Mouse (Mus musculus) brown adipose tissue, adult 24 weeks (tissue): Measurements from ENCODE around the gene Htr2a. TPM values are rescaled to one million over a fixed set of nuclear protein-coding genes. Genes with fewer than 3 reads are reported as not detected.

Experiments
- H3K27ac ChIP-seq: fragments of 200-500 bp; replicated peaks from 2 replicates; pipeline ENCODE4 v1.5.1; 2012; ENCODE audit warnings: low read depth, mild to moderate bottlenecking, low read length
- H3K4me1 ChIP-seq: fragments of 200-500 bp; 2 replicates; pipeline ENCODE4 v1.6.1; 2012; ENCODE audit warnings: low read length, mixed read lengths; ENCODE audit not compliant: control insufficient read depth, insufficient read depth, insufficient read length
- H3K4me3 ChIP-seq: fragments of 200-500 bp; 2 replicates; pipeline ENCODE4 v1.5.1; 2012; ENCODE audit warnings: low read depth, mild to moderate bottlenecking, low read length, moderate library complexity; ENCODE audit not compliant: insufficient read depth
- polyA plus RNA-seq: library from polyadenylated mRNA; stranded (reverse); fragments of >200 nt; gene quantifications from 2 replicates; pipeline ENCODE4 v1.2.4, GENCODE M21; 2012; ENCODE audit not compliant: missing spikeins, insufficient read depth, insufficient read length

Gene Htr2a
- polyA plus RNA-seq, 1 experiment: not detected

DNA sequence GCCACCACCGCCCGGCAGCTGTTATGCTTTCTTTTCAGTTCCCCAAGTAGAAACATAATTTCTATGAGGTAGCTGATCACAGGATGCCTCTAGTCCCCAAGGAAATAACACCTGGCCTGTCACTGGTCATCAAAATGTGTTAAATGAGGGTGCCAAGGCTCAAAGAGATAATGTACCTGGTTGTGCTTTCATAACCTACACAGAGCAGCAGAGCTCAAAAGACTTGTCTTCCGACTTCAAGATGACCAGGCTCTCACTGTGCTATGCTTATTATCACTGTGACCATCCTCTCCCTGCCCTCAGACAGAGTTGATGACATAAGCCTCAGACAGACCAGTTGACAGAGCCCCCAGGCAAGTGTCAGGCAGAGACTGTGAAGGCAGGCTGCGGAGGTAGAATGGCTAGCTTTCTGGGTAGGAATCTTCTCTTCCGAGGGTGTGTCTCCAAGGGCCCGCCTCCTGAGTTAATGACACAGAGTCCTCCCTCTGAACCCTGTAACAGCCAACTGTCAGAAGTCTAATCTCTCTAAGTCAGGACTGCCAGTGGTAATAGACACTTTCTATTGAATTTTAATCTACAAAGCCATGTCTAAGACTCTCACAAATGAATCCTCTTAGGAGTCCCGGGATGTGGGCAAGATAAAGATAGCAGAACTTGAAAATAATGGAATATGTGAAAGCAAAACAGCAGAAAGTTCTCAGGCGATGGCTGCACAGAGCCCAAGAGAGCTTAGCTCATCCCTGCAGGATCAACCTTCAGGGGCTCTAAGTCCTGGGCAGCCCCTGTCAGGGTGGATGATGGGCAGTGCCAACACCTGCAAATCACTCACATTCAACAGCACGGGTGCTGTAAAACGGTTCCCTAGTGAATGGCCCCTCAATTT lies 31.7 kb downstream of the Htr2a start:
- H3K27ac ChIP-seq: no peak overlapping the region

DNA sequence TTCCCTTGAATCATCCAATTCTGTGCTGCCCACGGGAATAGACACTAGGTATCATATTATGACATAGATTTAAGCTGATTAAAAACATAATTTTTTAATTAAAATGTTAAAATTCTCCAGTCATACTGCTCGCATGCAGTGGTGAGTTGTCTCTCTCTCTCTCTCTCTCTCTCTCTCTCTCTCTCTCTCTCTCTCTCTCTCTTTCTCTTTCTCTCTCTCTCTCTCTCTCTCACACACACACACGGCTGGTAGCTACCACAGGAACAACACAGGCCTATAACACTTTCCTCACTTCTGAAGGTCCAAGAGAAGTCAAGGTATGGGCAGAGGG lies 32.3 kb downstream of the Htr2a start:
- Histone ChIP-seq H3K4me1 (no peaks in the 10 kb centered on the region), H3K27ac (no peak overlapping the region), H3K4me3 (no peak overlapping the region)

More for the DNA sequence above, 31.7 kb downstream of the Htr2a start:
- Histone ChIP-seq H3K4me3 (no peak overlapping the region), H3K4me1 (no peaks in the 10 kb centered on the region)

DNA sequence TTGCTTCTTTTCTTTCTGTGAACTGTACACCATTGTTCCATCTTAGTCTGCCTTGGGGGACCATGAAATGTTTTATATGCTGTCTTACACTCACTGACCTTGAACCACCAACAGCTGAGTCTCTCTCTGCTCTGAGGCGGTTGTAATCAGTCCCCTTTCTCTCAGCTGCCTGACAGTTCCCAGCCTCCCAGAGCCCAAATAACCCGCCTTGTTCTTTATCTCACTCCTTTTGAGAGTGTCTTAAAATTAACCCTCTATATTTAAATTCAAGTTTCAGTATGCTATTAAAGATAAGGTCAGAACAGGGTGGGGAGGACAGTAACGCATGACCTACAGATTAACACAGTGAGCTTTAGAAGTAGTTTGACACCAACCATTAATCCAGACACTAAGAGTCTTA lies 32.9 kb downstream of the Htr2a start:
- Histone ChIP-seq H3K27ac (no peak overlapping the region), H3K4me3 (no peak overlapping the region)

DNA sequence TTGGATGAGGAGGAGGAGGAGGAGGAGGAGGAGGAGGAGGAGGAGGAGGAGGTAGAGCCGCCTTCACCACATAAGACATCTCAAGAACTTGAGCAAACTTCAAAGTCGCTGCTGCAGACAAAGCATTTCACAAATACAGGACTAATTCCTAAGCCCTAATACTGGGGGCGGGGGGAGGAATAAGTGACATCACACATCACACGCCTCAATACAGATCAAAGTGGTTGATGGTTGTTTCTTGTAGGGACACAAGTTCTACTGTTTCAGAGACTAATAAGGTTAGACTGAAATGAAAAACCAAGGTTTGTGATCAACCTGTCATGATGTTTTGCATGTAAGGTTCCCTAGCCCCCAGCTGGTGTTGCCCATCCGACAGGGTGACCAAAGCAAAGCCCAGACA lies 39.2 kb downstream of the Htr2a start:
- H3K4me3 ChIP-seq: no peak overlapping the region
- H3K27ac ChIP-seq: no peak overlapping the region
- no peaks in the 10 kb centered on the region for H3K4me1 ChIP-seq

More for the DNA sequence above, 32.9 kb downstream of the Htr2a start:
- H3K4me1 ChIP-seq: no peaks in the 10 kb centered on the region

DNA sequence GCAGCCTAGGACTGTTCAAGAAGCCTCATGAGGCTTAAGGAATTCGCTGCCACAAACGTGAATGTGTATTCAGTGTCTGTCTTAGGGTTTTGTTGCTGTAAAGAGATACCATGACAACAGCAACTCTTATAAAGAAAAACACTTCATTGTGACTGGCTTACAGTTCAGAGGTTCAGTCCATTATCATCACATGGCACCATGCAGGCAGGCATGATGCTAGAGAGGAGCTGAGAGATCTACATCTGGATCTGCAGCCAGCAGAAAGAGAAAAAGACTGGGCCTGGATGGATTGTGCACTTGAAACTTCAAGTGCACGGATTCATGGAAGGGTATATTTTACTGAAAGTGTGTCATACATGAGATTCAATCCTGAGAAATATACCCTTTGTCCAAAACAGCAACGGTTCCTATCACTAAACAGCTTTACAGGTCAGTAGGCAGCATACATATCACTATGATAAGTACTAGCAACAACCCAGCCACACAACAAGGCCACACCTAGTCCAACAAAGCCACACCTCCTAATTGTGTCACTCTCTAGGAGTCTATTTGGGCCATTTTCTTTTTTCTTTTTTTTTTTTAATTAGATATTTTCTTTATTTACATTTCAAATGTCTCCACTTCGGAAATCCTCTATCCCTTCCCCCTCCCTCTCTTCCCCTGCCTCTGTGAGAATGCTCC lies 43.8 kb downstream of the Htr2a start:
- H3K27ac ChIP-seq: no peak overlapping the region
- no peaks in the 10 kb centered on the region for H3K4me1 ChIP-seq
- no peak overlapping the region for H3K4me3 ChIP-seq

DNA sequence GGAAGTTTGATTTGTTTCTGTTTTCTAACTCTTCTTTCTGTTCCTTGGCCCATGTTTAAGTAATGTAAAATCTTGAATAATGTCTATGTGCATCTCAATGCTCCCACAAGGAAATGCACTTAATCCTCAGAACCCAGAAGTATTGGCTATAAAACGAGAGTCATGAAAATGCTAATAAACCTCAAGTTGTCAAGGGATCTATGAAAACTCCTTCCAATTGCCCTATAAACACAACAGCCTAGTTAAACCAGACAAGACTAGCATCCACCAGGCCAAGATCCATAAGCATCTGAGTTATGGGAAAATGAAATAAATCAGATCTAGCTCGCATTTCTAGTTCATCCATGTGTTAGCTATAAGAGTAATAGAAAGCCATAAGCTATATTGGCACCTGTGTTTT lies 51.3 kb downstream of the Htr2a start:
- no peak overlapping the region for H3K27ac ChIP-seq

DNA sequence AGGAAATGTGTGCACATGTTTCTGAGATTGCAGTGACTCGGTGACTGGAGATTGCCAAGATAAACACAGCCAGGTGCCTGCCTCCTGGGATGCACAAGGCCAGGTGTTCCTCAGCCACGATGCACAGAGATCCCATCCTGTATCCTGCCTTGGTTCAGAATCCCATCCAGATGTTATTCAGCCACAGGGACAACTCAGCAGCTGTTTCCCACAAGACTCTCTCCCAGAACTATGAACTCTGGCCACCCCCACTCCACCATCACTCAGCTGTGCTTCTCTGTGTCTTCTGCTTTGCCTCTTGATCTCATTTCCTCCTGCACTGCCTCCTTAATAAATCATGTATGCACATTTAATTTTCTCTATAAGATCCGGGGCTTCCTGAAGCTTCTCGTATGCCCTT lies 56.1 kb downstream of the Htr2a start:
- Histone ChIP-seq H3K27ac (no peak overlapping the region), H3K4me3 (no peak overlapping the region), H3K4me1 (no peaks in the 10 kb centered on the region)

More for the DNA sequence above, 51.3 kb downstream of the Htr2a start:
- no peak overlapping the region for H3K4me3 ChIP-seq
- no peaks in the 10 kb centered on the region for H3K4me1 ChIP-seq

DNA sequence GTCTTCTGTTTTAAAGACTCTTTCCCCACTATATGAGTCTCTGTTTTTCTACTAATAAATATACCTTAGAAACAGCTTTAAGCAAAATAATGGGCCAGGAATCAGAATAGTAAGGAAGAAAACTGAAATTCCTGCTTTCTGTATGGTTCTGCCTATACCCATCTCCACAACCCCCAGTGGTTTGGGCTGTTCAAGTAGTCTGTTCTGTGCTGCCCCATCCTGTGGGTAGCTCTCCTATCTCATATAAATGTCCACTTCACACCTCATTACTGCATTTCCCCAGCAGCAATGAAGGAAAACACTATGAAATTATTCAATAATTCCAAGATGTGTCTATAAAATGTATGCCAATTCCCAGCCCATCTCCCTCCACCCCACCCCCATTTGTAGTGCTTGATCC lies 56.8 kb downstream of the Htr2a start:
- H3K4me1 ChIP-seq: no peaks in the 10 kb centered on the region
- H3K27ac ChIP-seq: no peak overlapping the region
- H3K4me3 ChIP-seq: no peak overlapping the region

DNA sequence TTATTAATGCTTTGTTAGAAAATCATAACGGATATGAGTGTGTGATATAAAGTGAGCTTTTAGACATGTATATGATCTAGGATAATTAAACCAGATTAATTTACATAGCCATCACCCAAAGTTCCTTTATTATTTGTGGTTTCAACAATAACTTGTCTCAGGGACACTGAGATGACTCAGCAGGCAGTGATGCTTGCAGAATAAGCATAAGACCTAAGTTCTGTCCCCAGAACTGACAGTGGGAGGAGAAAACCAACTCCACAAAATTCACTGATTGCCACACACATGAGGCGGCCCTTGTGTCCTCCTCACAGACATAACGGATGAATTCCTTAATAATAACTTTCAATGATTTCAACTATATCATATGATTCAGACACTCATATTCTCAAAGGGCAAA lies 58.6 kb downstream of the Htr2a start:
- no peaks in the 10 kb centered on the region for H3K4me1 ChIP-seq
- no peak overlapping the region for H3K27ac ChIP-seq
- H3K4me3 ChIP-seq: no peak overlapping the region

DNA sequence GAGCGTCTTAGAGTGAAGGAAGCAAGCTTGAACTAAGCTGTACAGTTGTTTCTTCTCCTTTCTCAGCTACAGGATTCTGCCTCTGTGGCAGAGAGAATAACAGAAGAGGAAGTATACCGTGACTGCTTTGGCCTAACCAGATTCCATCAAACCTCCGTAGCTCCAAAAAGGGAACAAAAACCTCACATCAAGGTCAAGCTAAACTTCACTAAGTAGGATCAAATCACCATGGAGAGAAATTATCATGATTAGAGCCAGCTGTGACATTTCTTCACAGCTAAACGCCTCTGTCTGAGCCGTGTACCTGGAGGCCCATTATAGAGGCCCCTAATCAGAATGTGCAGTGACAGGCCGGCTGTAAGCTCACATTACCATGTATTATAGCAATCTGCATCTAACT lies 63.3 kb downstream of the Htr2a start:
- Histone ChIP-seq H3K27ac (no peak overlapping the region), H3K4me3 (no peak overlapping the region), H3K4me1 (no peaks in the 10 kb centered on the region)

DNA sequence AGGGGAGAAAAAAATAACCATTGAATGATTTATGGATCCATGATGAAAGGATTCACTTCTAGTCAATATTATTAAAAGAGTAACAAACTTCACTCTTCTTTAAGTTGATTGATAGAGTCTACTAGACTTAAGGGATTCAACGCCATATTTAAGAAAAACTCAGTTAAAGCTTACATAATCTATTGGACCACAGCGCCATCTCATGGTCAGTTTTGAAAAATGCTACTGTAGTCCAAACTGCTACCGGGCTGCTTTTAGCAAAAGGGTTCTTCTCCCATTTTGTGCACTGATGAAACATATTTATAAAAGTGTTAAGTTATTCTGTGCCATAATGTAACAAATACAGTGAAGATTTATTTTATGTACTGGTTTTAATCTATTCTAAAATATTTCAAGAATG lies 68.4 kb downstream of the Htr2a start:
- Histone ChIP-seq H3K4me1 (no peaks in the 10 kb centered on the region), H3K4me3 (no peak overlapping the region), H3K27ac (no peak overlapping the region)

DNA sequence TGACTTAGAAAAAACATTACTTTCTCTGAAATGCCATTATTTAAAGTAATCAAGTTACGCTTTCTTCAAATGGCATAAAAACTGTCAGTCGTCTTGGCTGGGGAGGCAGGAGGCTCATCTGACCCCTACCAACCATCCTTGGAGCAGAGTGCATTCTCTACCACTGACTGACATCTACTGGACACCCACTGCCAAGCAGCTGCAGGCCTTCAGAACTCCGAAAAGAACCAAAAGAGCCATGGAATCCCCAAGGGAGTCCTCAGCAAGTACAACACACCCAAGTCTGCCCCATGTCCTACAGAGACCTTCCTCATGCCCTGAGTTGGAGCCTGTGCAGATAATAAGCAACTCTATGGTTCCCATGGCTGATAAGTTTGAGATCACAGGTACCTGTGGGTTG lies 82.9 kb downstream of the Htr2a start:
- Histone ChIP-seq H3K4me1 (no peaks in the 10 kb centered on the region), H3K4me3 (no peak overlapping the region), H3K27ac (no peak overlapping the region)

DNA sequence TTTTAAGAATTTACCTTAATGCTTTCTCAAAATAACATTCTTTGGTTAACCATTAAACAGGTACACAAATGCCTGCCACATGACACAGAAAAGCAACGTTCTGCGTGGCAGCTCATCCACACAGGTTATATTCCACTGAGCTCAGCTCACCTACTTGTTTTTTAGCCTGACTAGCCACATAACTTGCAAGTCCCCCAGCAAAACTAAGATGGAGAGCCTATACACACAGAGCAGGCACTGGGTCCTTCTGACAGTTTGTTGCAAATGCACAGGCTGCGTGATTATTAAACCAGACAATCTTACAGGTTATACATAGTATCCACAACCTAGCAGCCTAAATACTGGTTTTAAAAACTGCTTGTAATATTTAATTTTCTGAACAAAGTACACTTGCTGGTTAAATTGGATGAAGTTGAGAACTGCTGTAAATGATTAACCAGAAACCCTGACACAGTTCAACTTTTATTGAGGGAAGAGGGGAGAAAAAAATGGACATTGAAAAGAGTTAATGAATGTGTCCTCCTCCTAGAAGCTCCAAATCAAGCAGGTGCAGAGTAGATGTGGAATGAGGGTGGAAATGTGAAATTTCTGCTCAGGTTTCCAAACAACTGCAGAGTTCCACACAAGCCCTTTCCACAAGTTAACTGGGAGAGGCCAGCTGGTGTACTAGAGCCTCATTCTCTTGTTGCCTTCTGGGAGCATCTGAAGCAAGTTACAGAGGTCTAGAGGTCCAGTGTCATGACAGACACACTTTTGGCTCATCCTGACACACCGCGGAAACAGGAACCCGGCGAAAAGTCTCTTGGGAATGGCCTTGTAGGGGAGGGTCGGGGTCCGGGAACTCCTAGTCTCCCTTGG lies 90.8 kb downstream of the Htr2a start:
- Histone ChIP-seq H3K27ac (no peak overlapping the region), H3K4me1 (no peaks in the 10 kb centered on the region), H3K4me3 (peak overlapping the region; percentile 59)

DNA sequence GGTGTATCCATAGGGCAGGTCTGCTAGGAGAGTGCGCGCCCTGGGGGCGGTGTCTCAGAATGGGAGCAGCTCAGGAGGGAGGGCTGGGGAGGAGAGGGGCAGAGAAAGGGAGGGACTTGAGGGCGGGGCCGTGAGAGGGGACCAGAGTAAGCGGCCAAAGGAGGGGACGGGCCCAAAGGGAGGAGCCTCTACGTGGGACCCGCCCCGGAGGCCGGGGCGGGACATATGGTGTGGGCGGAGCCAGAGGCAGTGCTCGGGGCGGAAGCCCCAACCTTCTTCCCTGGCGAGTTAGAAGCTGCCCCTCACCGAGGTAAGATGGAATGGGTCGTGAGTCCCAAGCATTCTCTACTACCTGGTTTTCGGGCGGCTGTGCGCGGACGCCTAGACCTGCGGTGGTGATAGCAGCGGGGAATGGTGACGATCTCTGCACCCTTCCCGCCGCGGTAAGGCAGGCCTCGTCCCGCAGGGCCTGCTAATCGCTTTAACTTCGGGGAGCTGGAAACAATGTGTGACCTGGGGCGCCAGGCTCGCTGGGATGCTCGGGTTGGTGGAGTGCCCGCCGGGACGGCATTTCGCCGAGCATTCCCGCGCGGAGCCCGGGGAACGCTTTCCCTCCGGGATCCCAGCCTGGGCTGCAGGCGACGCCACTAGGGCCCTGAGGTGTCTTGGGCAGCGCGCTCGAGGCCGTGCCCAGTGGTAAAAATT lies 91.6 kb downstream of the Htr2a start, which contains the start of gene Esd:
Gene Esd, plus strand, starts transcription at position 219 of the 705 bp plus-strand sequence.
- Histone ChIP-seq H3K27ac (no peak within 1 kb of the TSS), H3K4me1 (no peaks in the 10 kb centered on the region), H3K4me3 (peak within 1 kb of the TSS; percentile 78)

DNA sequence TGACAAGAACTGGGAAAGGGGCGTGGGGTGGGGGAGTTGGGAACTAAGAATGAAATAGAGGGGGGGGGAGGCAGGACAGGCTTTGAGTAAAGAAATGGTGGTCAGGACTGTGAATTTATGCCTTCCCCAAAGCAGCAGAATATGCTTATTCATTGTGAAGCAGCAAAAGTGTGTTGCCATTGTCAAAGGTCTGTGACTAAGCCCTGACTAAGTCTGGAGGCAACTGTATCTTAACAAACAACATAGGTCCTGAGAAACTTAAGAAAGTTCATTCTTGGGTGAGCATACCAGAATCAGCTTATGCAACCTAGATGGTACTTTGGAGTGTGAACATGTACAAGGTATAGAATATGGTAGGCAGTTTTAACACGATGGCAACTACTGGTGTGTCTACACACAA lies 92.8 kb downstream of the Htr2a start:
- Histone ChIP-seq H3K27ac (no peak overlapping the region), H3K4me1 (no peaks in the 10 kb centered on the region), H3K4me3 (no peak overlapping the region)
